Mouse (Mus musculus): ENCODE measurements around the gene Rapgef4. TPM values are rescaled to one million over a fixed set of nuclear protein-coding genes. Genes with fewer than 3 reads are reported as not detected.

Gene Rapgef4
- polyA plus RNA-seq (2012; rRNA removed): 4.0 and 8.1 TPM in 2 replicates

DNA sequence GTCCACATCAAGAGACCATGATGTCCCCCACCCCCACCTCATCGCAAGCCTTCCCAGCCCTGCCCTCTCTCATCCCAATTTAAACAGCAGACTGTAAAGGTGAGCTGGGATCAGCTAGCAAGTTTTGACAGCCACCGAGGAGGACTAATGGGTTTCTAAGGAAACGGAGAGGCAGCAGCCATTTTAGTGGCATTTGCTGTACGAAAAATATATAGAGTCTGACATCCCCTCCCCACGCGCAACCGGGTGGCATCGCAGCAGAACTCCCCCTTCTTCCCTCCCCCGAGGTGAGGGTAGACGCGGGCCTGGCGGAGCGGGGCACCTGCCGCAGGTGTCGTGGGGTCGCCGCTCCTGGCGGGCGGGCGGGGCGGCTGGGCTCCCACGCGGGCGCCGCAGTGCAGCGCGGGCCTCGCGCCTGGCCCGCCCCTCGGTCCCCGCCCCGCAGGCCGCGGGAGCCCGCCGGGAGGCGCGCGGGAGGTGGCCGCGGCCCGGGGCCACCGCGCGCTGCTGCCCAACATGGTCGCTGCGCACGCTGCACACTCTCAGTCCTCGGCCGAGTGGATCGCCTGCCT lies at the start of gene Rapgef4:
Rapgef4 (plus strand) TSS at position 470 of the 572 bp plus-strand sequence.
- TF ChIP-seq POLR2A (IDR thresholded peaks at IDR 0.05; ENCODE audit: control insufficient read depth, low read depth, low read length): no peak
- TF ChIP-seq CTCF (IDR thresholded peaks at IDR 0.05; ENCODE audit: control insufficient read depth, insufficient read depth, insufficient replicate concordance, low read depth, low read length): no peak
- H3K27me3 ChIP-seq (ENCODE audit: control insufficient read depth, insufficient read depth, low read length): no peaks in the 10 kb centered on the region; the same call in 1 of the 2 replicates
- H3K4me3 ChIP-seq (ENCODE audit: control insufficient read depth, low read depth, low read length): peak within 1 kb of the TSS; percentile 78
- H3K36me3 ChIP-seq (ENCODE audit: control insufficient read depth, insufficient read depth, low read length): no peaks in the 10 kb centered on the region
- no peak within 1 kb of the TSS for H3K27ac ChIP-seq (ENCODE audit: control insufficient read depth, insufficient read depth, low read depth, low read length)
- peaks cover 9% of the 10 kb centered on the region for H3K4me1 ChIP-seq (ENCODE audit: control insufficient read depth, insufficient read depth, low read length)

GRCm38 (mm10) chr2:71934046-71934445 lies 47.0 kb upstream of the Rapgef4 start:
- H3K27ac ChIP-seq (ENCODE audit: control insufficient read depth, insufficient read depth, low read depth, low read length): no peak overlapping the region
- TF ChIP-seq POLR2A (IDR thresholded peaks at IDR 0.05; ENCODE audit: control insufficient read depth, low read depth, low read length) (no peak), CTCF (IDR thresholded peaks at IDR 0.05; ENCODE audit: control insufficient read depth, insufficient read depth, insufficient replicate concordance, low read depth, low read length) (no peak)
- H3K27me3 ChIP-seq (ENCODE audit: control insufficient read depth, insufficient read depth, low read length): no peaks in the 10 kb centered on the region
- no peaks in the 10 kb centered on the region for H3K36me3 ChIP-seq (ENCODE audit: control insufficient read depth, insufficient read depth, low read length)
- peaks cover 2% of the 10 kb centered on the region for H3K4me1 ChIP-seq (ENCODE audit: control insufficient read depth, insufficient read depth, low read length)
- H3K4me3 ChIP-seq (ENCODE audit: control insufficient read depth, low read depth, low read length): no peak overlapping the region

GRCm38 (mm10) chr2:71936711-71937110 lies 44.3 kb upstream of the Rapgef4 start:
- TF ChIP-seq CTCF (IDR thresholded peaks at IDR 0.05; ENCODE audit: control insufficient read depth, insufficient read depth, insufficient replicate concordance, low read depth, low read length): no peak
- TF ChIP-seq POLR2A (IDR thresholded peaks at IDR 0.05; ENCODE audit: control insufficient read depth, low read depth, low read length): no peak
- H3K4me1 ChIP-seq (ENCODE audit: control insufficient read depth, insufficient read depth, low read length): peaks cover 2% of the 10 kb centered on the region
- no peaks in the 10 kb centered on the region for H3K27me3 ChIP-seq (ENCODE audit: control insufficient read depth, insufficient read depth, low read length)
- H3K4me3 ChIP-seq (ENCODE audit: control insufficient read depth, low read depth, low read length): no peak overlapping the region
- H3K36me3 ChIP-seq (ENCODE audit: control insufficient read depth, insufficient read depth, low read length): no peaks in the 10 kb centered on the region
- H3K27ac ChIP-seq (ENCODE audit: control insufficient read depth, insufficient read depth, low read depth, low read length): no peak overlapping the region

GRCm38 (mm10) chr2:71937649-71938308 lies 43.3 kb upstream of the Rapgef4 start:
- H3K4me3 ChIP-seq (ENCODE audit: control insufficient read depth, low read depth, low read length): peak overlapping the region; percentile 48
- H3K4me1 ChIP-seq (ENCODE audit: control insufficient read depth, insufficient read depth, low read length): peaks cover 2% of the 10 kb centered on the region
- no peaks in the 10 kb centered on the region for H3K27me3 ChIP-seq (ENCODE audit: control insufficient read depth, insufficient read depth, low read length)
- no peaks in the 10 kb centered on the region for H3K36me3 ChIP-seq (ENCODE audit: control insufficient read depth, insufficient read depth, low read length)
- H3K27ac ChIP-seq (ENCODE audit: control insufficient read depth, insufficient read depth, low read depth, low read length): no peak overlapping the region
- TF ChIP-seq POLR2A (IDR thresholded peaks at IDR 0.05; ENCODE audit: control insufficient read depth, low read depth, low read length): no peak
- TF ChIP-seq CTCF (IDR thresholded peaks at IDR 0.05; ENCODE audit: control insufficient read depth, insufficient read depth, insufficient replicate concordance, low read depth, low read length): no peak

DNA sequence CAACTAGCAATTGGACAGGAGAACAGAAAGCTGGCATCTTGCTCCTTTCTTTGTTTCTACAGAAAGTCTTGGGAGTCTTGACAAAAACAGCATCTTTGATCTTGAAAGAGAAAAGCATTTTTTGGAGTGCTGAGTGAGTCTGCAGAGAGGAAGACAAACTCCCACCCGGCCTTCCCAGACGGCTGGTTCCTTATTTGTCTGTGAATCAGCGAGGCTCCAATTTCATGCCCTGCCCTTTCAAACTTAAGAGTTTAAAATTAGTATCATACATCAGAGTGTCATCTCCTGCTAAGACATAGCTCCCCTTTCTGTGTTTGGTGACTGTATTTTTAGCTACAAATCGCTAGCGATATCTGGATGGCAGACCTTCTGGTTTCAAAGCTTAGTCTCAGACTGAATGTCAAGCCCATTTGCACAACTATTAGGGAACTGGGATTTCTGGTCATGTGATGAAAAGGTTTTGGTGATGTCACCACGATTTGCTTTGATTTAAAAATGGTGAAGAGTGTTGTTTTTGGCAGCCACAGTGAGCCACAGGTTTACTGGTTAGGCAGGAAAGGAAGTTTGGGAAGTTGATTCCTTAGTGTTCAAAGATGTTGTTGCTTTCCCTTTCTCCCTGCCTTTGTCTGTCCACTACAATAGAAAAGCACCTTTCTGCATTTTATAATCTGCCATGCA lies 42.2 kb upstream of the Rapgef4 start:
- Histone ChIP-seq H3K4me3 (ENCODE audit: control insufficient read depth, low read depth, low read length) (no peak overlapping the region), H3K27ac (ENCODE audit: control insufficient read depth, insufficient read depth, low read depth, low read length) (no peak overlapping the region), H3K4me1 (ENCODE audit: control insufficient read depth, insufficient read depth, low read length) (peaks cover 2% of the 10 kb centered on the region), H3K27me3 (ENCODE audit: control insufficient read depth, insufficient read depth, low read length) (no peaks in the 10 kb centered on the region), H3K36me3 (ENCODE audit: control insufficient read depth, insufficient read depth, low read length) (no peaks in the 10 kb centered on the region)
- TF ChIP-seq POLR2A (IDR thresholded peaks at IDR 0.05; ENCODE audit: control insufficient read depth, low read depth, low read length): no peak
- no peak for TF ChIP-seq CTCF (IDR thresholded peaks at IDR 0.05; ENCODE audit: control insufficient read depth, insufficient read depth, insufficient replicate concordance, low read depth, low read length)

DNA sequence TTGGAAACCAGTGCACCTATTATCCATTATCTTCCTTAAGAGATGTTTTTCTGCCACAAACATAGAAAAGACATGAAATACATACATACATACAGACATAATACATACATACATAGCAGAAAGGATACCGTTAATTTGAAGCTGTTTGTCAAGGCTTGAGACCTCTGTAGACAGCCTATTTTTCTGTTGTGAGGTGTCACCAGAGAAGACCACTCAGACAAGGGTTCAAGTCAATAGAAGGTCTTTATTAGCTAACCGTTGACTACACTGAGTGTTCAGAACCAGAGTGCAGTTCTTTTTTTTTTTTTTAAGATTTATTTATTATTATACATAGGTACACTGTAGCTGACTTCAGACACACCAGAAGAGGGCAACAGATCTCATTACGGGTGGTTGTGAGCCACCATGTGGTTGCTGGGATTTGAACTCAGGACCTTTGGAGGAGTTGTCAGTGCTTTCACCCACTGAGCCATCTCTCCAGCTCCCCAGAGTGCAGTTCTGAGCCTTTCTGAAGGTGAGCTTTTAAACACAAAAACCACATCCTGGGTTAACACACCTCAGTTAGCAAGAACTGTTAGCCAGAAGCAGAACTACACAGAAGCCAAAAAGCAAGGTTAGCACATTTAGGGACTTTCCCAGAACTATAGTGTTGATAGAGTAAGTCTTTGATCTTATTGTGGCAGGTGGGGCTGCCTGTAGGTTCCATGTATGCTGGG lies 39.9 kb upstream of the Rapgef4 start:
- no peak for TF ChIP-seq POLR2A (IDR thresholded peaks at IDR 0.05; ENCODE audit: control insufficient read depth, low read depth, low read length)
- TF ChIP-seq CTCF (IDR thresholded peaks at IDR 0.05; ENCODE audit: control insufficient read depth, insufficient read depth, insufficient replicate concordance, low read depth, low read length): no peak
- peaks cover 2% of the 10 kb centered on the region for H3K4me1 ChIP-seq (ENCODE audit: control insufficient read depth, insufficient read depth, low read length)
- H3K36me3 ChIP-seq (ENCODE audit: control insufficient read depth, insufficient read depth, low read length): no peaks in the 10 kb centered on the region
- no peak overlapping the region for H3K27ac ChIP-seq (ENCODE audit: control insufficient read depth, insufficient read depth, low read depth, low read length)
- no peak overlapping the region for H3K4me3 ChIP-seq (ENCODE audit: control insufficient read depth, low read depth, low read length)
- no peaks in the 10 kb centered on the region for H3K27me3 ChIP-seq (ENCODE audit: control insufficient read depth, insufficient read depth, low read length)

DNA sequence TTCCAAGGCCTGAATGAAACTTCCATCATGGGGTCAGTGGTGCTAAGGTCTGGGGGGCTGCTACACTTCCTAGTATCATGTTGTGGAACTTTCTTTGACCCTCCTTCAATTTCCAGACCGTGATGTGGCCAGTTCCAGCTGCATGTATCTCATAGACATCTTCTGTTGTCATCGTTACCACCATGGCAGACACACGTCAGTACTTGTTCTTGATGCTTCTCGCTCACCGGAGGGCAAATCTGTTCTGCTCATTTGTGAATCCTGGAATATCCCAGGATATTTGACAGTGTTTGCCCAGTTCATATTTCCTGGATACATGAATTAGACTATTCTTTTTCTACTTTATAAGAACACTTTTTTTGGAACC lies 39.3 kb upstream of the Rapgef4 start:
- no peak overlapping the region for H3K27ac ChIP-seq (ENCODE audit: control insufficient read depth, insufficient read depth, low read depth, low read length)
- TF ChIP-seq CTCF (IDR thresholded peaks at IDR 0.05; ENCODE audit: control insufficient read depth, insufficient read depth, insufficient replicate concordance, low read depth, low read length) (no peak), POLR2A (IDR thresholded peaks at IDR 0.05; ENCODE audit: control insufficient read depth, low read depth, low read length) (no peak)
- peaks cover 2% of the 10 kb centered on the region for H3K4me1 ChIP-seq (ENCODE audit: control insufficient read depth, insufficient read depth, low read length)
- no peaks in the 10 kb centered on the region for H3K27me3 ChIP-seq (ENCODE audit: control insufficient read depth, insufficient read depth, low read length)
- no peak overlapping the region for H3K4me3 ChIP-seq (ENCODE audit: control insufficient read depth, low read depth, low read length)
- no peaks in the 10 kb centered on the region for H3K36me3 ChIP-seq (ENCODE audit: control insufficient read depth, insufficient read depth, low read length)
